Mouse (Mus musculus) kidney, embryonic 15.5 days (tissue): ENCODE measurements around the gene Smurf2. TPM values are rescaled to one million over a fixed set of nuclear protein-coding genes. Genes with fewer than 3 reads are reported as not detected.

Experiments used
- microRNA-seq: library from miRNA; unstranded; fragments of <30 nt; microRNA quantifications from one replicate; pipeline ENCODE4, GENCODE M21; 2016
- polyA plus RNA-seq: library from polyadenylated mRNA; unstranded; fragments of >200 nt; fragmentation: Nextera tagmentation; extraction: Ambion mirVana; gene quantifications from 2 replicates; pipeline ENCODE4 v1.2.1, GENCODE M21; 2015

Smurf2 gene
- polyA plus RNA-seq, 1 experiment from 2014 or later = 13.7 TPM

Small RNA genes within 50 kb of the gene (microRNA-seq; reads per million reads assigned to microRNA genes)
- gene Gm25994 = not detected
- 1.0 reads per million for gene Gm27322
- 7.3 reads per million, percentile 26 among the genes with 10 or more reads in this experiment for gene Mir3064

Other genes starting within 250 kb of the Smurf2 start
- gene Pecam1, start 170.1 kb downstream of the Smurf2 start, polyA plus RNA-seq = 59.3 and 66.5 TPM in 2 replicates
- 1.0 and 1.7 TPM in 2 replicates for gene Milr1, start 169.5 kb downstream of the Smurf2 start, polyA plus RNA-seq
- 10.2 and 12.1 TPM in 2 replicates for gene Polg2, start 141.2 kb downstream of the Smurf2 start, polyA plus RNA-seq
- 344 and 366 TPM in 2 replicates for gene Ddx5, start 131.5 kb downstream of the Smurf2 start, polyA plus RNA-seq
- gene Cep95, start 131.5 kb downstream of the Smurf2 start, polyA plus RNA-seq = 21.7 and 22.0 TPM in 2 replicates
- gene Kpna2, start 78.8 kb upstream of the Smurf2 start, polyA plus RNA-seq = 407 and 415 TPM in 2 replicates
- gene 1810010H24Rik, start 105.0 kb upstream of the Smurf2 start, polyA plus RNA-seq = 1.7 and 2.1 TPM in 2 replicates
- 31.4 and 35.0 TPM in 2 replicates for gene Bptf, start 211.4 kb upstream of the Smurf2 start, polyA plus RNA-seq